Comparison of ENCODE assay signal across 8 mouse cellular contexts in genomic region chr10:81385603-81386306, GRCm38 (mm10). TPM values are rescaled to one million over a fixed set of nuclear protein-coding genes. Genes with fewer than 3 reads are reported as not detected.
DNase-seq lines count a peak whose midpoint lies in the region; ATAC-seq and TF ChIP-seq lines count a peak whose summit lies in the region.

No protein-coding gene starts in this region.

- TF ChIP-seq POLR2A in MEL (IDR thresholded peaks at IDR 0.05; ENCODE audit: control insufficient read depth in 1 of 2, insufficient read depth in 1 of 2, low read depth in 1 of 2, low read length in 2 of 2, poor library complexity in 1 of 2), result no peak

- peak overlapping the region; percentile 89 for H3K4me2 ChIP-seq in heart, embryonic 14.5 days (ENCODE audit: low read length)
- H3K4me2 ChIP-seq in forebrain, embryonic 16.5 days (ENCODE audit: low read length), result peak overlapping the region; percentile 88

- H3K9me3 ChIP-seq in heart, embryonic 14.5 days (ENCODE audit: control insufficient read depth, low read length), result no peaks in the 10 kb centered on the region
- no peaks in the 10 kb centered on the region for H3K9me3 ChIP-seq in MEL (replicated peaks; ENCODE audit: insufficient read depth, low read length)
- no peaks in the 10 kb centered on the region for H3K9me3 ChIP-seq in forebrain, embryonic 16.5 days (ENCODE audit: control insufficient read depth, low read length)
- H3K9me3 ChIP-seq in midbrain, embryonic 10.5 days (replicated peaks), result no peaks in the 10 kb centered on the region

- TF ChIP-seq RAD21 in MEL (IDR thresholded peaks at IDR 0.05; ENCODE audit: low read depth, low read length), result no peak

- H3K27me3 ChIP-seq in heart, embryonic 14.5 days (ENCODE audit: control insufficient read depth, insufficient read depth, low read length), result no peaks in the 10 kb centered on the region
- H3K27me3 ChIP-seq in MEL (ENCODE audit: control insufficient read depth in 1 of 2, insufficient read depth in 2 of 2, low read length in 2 of 2), result no peaks in the 10 kb centered on the region
- H3K27me3 ChIP-seq in forebrain, embryonic 16.5 days (replicated peaks; ENCODE audit: control insufficient read depth, insufficient read depth, low read length), result no peaks in the 10 kb centered on the region
- no peaks in the 10 kb centered on the region for H3K27me3 ChIP-seq in midbrain, embryonic 10.5 days (ENCODE audit: low read depth, poor library complexity, severe bottlenecking)

- no peak for TF ChIP-seq EP300 in MEL (IDR thresholded peaks at IDR 0.05; ENCODE audit: low read depth in 1 of 2, low read length in 2 of 2)

- H3K4me1 ChIP-seq in heart, embryonic 14.5 days (ENCODE audit: control insufficient read depth in 2 of 2, insufficient read depth in 2 of 2, low read length in 2 of 2), result peaks cover 16 to 29% of the 10 kb centered on the region in 2 experiments
- peaks cover 13 to 31% of the 10 kb centered on the region in 2 experiments for H3K4me1 ChIP-seq in MEL (ENCODE audit: control insufficient read depth in 1 of 2, insufficient read depth in 2 of 2, low read length in 2 of 2)
- H3K4me1 ChIP-seq in forebrain, embryonic 16.5 days (replicated peaks; ENCODE audit: control insufficient read depth, insufficient read depth, low read length), result peaks cover 12% of the 10 kb centered on the region
- H3K4me1 ChIP-seq in midbrain, embryonic 10.5 days, result peaks cover 39% of the 10 kb centered on the region

- H3K36me3 ChIP-seq in heart, embryonic 14.5 days (ENCODE audit: control insufficient read depth, insufficient read depth, low read length), result peaks cover 38% of the 10 kb centered on the region
- peaks cover 0 to 23% of the 10 kb centered on the region in 2 experiments; a peak in 2 of 4 replicates for H3K36me3 ChIP-seq in MEL (ENCODE audit: control insufficient read depth in 1 of 2, insufficient read depth in 2 of 2, low read length in 2 of 2)
- peaks cover 17% of the 10 kb centered on the region for H3K36me3 ChIP-seq in forebrain, embryonic 16.5 days (ENCODE audit: control insufficient read depth, insufficient read depth)
- peaks cover 44% of the 10 kb centered on the region for H3K36me3 ChIP-seq in midbrain, embryonic 10.5 days

- H3K4me3 ChIP-seq in heart, embryonic 14.5 days (ENCODE audit: control insufficient read depth in 1 of 2, insufficient read depth in 1 of 2, low read depth in 1 of 2, low read length in 2 of 2), result peak overlapping the region in 1 of 2 experiments; percentile 92; a peak in 1 of 4 replicates
- peak overlapping the region; percentile 85 to 90; a peak in 3 of 4 replicates for H3K4me3 ChIP-seq in MEL (ENCODE audit: control insufficient read depth in 1 of 2, insufficient read depth in 1 of 2, low read depth in 2 of 2, low read length in 2 of 2)
- no peak overlapping the region for H3K4me3 ChIP-seq in forebrain, embryonic 16.5 days (replicated peaks; ENCODE audit: low read length)
- peak overlapping the region; percentile 87 for H3K4me3 ChIP-seq in midbrain, embryonic 10.5 days

- H3K27ac ChIP-seq in heart, embryonic 14.5 days (replicated peaks in 1 of 2; ENCODE audit: control insufficient read depth in 1 of 2, insufficient read depth in 1 of 2, low read depth in 2 of 2, low read length in 2 of 2), result no peak overlapping the region
- no peak overlapping the region for H3K27ac ChIP-seq in MEL (ENCODE audit: control insufficient read depth, low read depth, low read length)
- H3K27ac ChIP-seq in forebrain, embryonic 16.5 days (ENCODE audit: low read length), result no peak overlapping the region
- 0 out of 2 replicates have a peak overlapping the region, but pooled peaks have one; percentile 89 for H3K27ac ChIP-seq in midbrain, embryonic 10.5 days (replicated peaks)

- DNase-seq in heart, postnatal 4 days, result no peak
- peak; percentile 35 for DNase-seq in MEL (ENCODE audit: low read depth, low spot score)
- no peak for DNase-seq in midbrain, embryonic 10.5 days (ENCODE audit: low spot score)
- DNase-seq in yolk sac, embryonic 10.5 days (ENCODE audit: low spot score), result no peak
- DNase-seq in lung, postnatal 4 days, result no peak

- TF ChIP-seq CTCF in MEL (IDR thresholded peaks at IDR 0.05 in 2 of 3, conservative IDR thresholded peaks at IDR 0.05 in 1 of 3; ENCODE audit: control insufficient read depth in 1 of 3, insufficient read depth in 1 of 3, low read depth in 2 of 3, low read length in 3 of 3, poor library complexity in 1 of 3, severe bottlenecking in 1 of 3), result no peak

- H3K9ac ChIP-seq in heart, embryonic 14.5 days (ENCODE audit: low read length), result no peak overlapping the region
- peak overlapping the region; percentile 89 for H3K9ac ChIP-seq in MEL (ENCODE audit: control insufficient read depth, low read depth, low read length, poor library complexity, severe bottlenecking)
- H3K9ac ChIP-seq in forebrain, embryonic 16.5 days (replicated peaks; ENCODE audit: low read depth, low read length), result no peak overlapping the region

- peaks cover 17% of the 10 kb centered on the region for H3K79me2 ChIP-seq in MEL (ENCODE audit: control insufficient read depth, insufficient read depth, low read length, poor library complexity)

- 80% methylated on average over 22 of the region's 22 CpGs for WGBS in heart, embryonic 14.5 days
- WGBS in forebrain, embryonic 16.5 days, result 89% methylated on average over 22 of the region's 22 CpGs
- 88% methylated on average over 22 of the region's 22 CpGs for whole genome bisulfite sequencing in midbrain, embryonic 10.5 days

- ATAC-seq in heart, embryonic 14.5 days (ENCODE audit: insufficient number of reproducible peaks, insufficient read depth, low FRiP score, low read depth), result no peak
- ATAC-seq in forebrain, embryonic 16.5 days, result no peak
- ATAC-seq in megakaryocyte progenitor cell, adult 5-6 weeks (replicated peaks; ENCODE audit: poor library complexity), result no peak

TF ChIP-seq in MEL, 35 proteins besides CTCF, POLR2A, EP300 and RAD21 (continues in another document):
- TF ChIP-seq MAZ (IDR thresholded peaks at IDR 0.05; ENCODE audit: low read depth, low read length) (no peak), SMC3 (IDR thresholded peaks at IDR 0.05; ENCODE audit: low read depth, low read length) (no peak)

RNA-seq across cellular contexts. Expression of gene Gm48551, which starts 1.5 kb away (rescaled TPM):
- 1.7 and 2.0 TPM in 2 replicates for polyA plus RNA-seq in heart, embryonic 14.5 days (2014; fragmentation: Nextera tagmentation; extraction: Ambion mirVana)
- under 1 TPM; 0.55 to 0.70 TPM for total RNA-seq in heart, postnatal 4 days (2021)
- 0.46 and 0.62 TPM in 2 replicates for total RNA-seq in MEL (2012; rRNA removed)
- 1 to 10 TPM in 1 of 2 experiments, not detected in 1; 2.6 TPM for polyA plus RNA-seq in MEL (2012; ENCODE audit: insufficient read depth in 1 of 2, insufficient read length in 2 of 2, low read depth in 1 of 2, low replicate concordance in 2 of 2, missing spikeins in 1 of 2)
- polyA plus RNA-seq in forebrain, embryonic 16.5 days (2015; fragmentation: Nextera tagmentation; extraction: Ambion mirVana), result 6.2 and 8.8 TPM in 2 replicates
- 2.9 and 3.4 TPM in 2 replicates for polyA plus RNA-seq in midbrain, embryonic 10.5 days (2016; fragmentation: Nextera tagmentation; extraction: Ambion mirVana)
- 2.6 and 3.0 TPM in 2 replicates for total RNA-seq in megakaryocyte progenitor cell, adult 5-6 weeks (2015)
- 0.62 and 1.7 TPM in 2 replicates for total RNA-seq in megakaryocyte progenitor cell, adult 5-6 weeks (2017)

RNA-seq across cellular contexts. Expression of gene Dohh, which starts 1.5 kb away (rescaled TPM):
- polyA plus RNA-seq in heart, embryonic 14.5 days (2014; fragmentation: Nextera tagmentation; extraction: Ambion mirVana), result 52.6 and 53.5 TPM in 2 replicates
- total RNA-seq in heart, postnatal 4 days (2021), result 10 to 100 TPM; 52.9 to 55.9 TPM
- total RNA-seq in MEL (2012; rRNA removed), result 153 and 157 TPM in 2 replicates
- 100 to 1,000 TPM in 1 of 2 experiments, not detected in 1; 145 TPM for polyA plus RNA-seq in MEL (2012; ENCODE audit: insufficient read depth in 1 of 2, insufficient read length in 2 of 2, low read depth in 1 of 2, low replicate concordance in 2 of 2, missing spikeins in 1 of 2)
- polyA plus RNA-seq in forebrain, embryonic 16.5 days (2015; fragmentation: Nextera tagmentation; extraction: Ambion mirVana), result 86.0 and 91.0 TPM in 2 replicates
- 93.4 and 98.7 TPM in 2 replicates for polyA plus RNA-seq in midbrain, embryonic 10.5 days (2016; fragmentation: Nextera tagmentation; extraction: Ambion mirVana)
- total RNA-seq in megakaryocyte progenitor cell, adult 5-6 weeks (2015), result 9.3 and 13.7 TPM in 2 replicates
- 36.5 and 52.5 TPM in 2 replicates for total RNA-seq in megakaryocyte progenitor cell, adult 5-6 weeks (2017)

RNA-seq across cellular contexts. Expression of gene Gm48552, which starts 3.0 kb away (rescaled TPM):
- 1.0 TPM in 2 replicates for polyA plus RNA-seq in heart, embryonic 14.5 days (2014; fragmentation: Nextera tagmentation; extraction: Ambion mirVana)
- total RNA-seq in heart, postnatal 4 days (2021), result under 1 TPM; 0.72 to 0.98 TPM
- total RNA-seq in MEL (2012; rRNA removed), result 0.49 and 0.89 TPM in 2 replicates
- polyA plus RNA-seq in MEL (2012; ENCODE audit: insufficient read depth in 1 of 2, insufficient read length in 2 of 2, low read depth in 1 of 2, low replicate concordance in 2 of 2, missing spikeins in 1 of 2), result 1 to 10 TPM in 1 of 2 experiments, not detected in 1; 1.2 TPM
- 1.0 and 2.2 TPM in 2 replicates for polyA plus RNA-seq in forebrain, embryonic 16.5 days (2015; fragmentation: Nextera tagmentation; extraction: Ambion mirVana)
- 1.7 and 2.9 TPM in 2 replicates for polyA plus RNA-seq in midbrain, embryonic 10.5 days (2016; fragmentation: Nextera tagmentation; extraction: Ambion mirVana)
- total RNA-seq in megakaryocyte progenitor cell, adult 5-6 weeks (2015), result not detected in 2 replicates
- total RNA-seq in megakaryocyte progenitor cell, adult 5-6 weeks (2017), result 0.46 TPM in 1 of 2 replicates, not detected in the other

RNA-seq across cellular contexts. Expression of gene Smim24, which starts 7.1 kb away (rescaled TPM):
- polyA plus RNA-seq in heart, embryonic 14.5 days (2014; fragmentation: Nextera tagmentation; extraction: Ambion mirVana), result 3.8 and 4.7 TPM in 2 replicates
- total RNA-seq in heart, postnatal 4 days (2021), result 1 to 10 TPM; 1.9 to 2.4 TPM
- 6.5 and 6.7 TPM in 2 replicates for total RNA-seq in MEL (2012; rRNA removed)
- polyA plus RNA-seq in MEL (2012; ENCODE audit: insufficient read depth in 1 of 2, insufficient read length in 2 of 2, low read depth in 1 of 2, low replicate concordance in 2 of 2, missing spikeins in 1 of 2), result 10 to 100 TPM in 1 of 2 experiments, not detected in 1; 29.5 TPM
- polyA plus RNA-seq in forebrain, embryonic 16.5 days (2015; fragmentation: Nextera tagmentation; extraction: Ambion mirVana), result 1.2 and 1.8 TPM in 2 replicates
- polyA plus RNA-seq in midbrain, embryonic 10.5 days (2016; fragmentation: Nextera tagmentation; extraction: Ambion mirVana), result 1.7 and 2.3 TPM in 2 replicates
- 31.0 and 31.4 TPM in 2 replicates for total RNA-seq in megakaryocyte progenitor cell, adult 5-6 weeks (2015)
- total RNA-seq in megakaryocyte progenitor cell, adult 5-6 weeks (2017), result 7.5 and 17.1 TPM in 2 replicates

RNA-seq across cellular contexts. Expression of gene Fzr1, which starts 7.4 kb away (rescaled TPM):
- polyA plus RNA-seq in heart, embryonic 14.5 days (2014; fragmentation: Nextera tagmentation; extraction: Ambion mirVana), result 64.6 and 67.0 TPM in 2 replicates
- 10 to 100 TPM; 55.4 to 56.8 TPM for total RNA-seq in heart, postnatal 4 days (2021)
- 20.7 and 24.7 TPM in 2 replicates for total RNA-seq in MEL (2012; rRNA removed)
- polyA plus RNA-seq in MEL (2012; ENCODE audit: insufficient read depth in 1 of 2, insufficient read length in 2 of 2, low read depth in 1 of 2, low replicate concordance in 2 of 2, missing spikeins in 1 of 2), result 100 to 1,000 TPM in 1 of 2 experiments, not detected in 1; 115 TPM
- 121 and 133 TPM in 2 replicates for polyA plus RNA-seq in forebrain, embryonic 16.5 days (2015; fragmentation: Nextera tagmentation; extraction: Ambion mirVana)
- polyA plus RNA-seq in midbrain, embryonic 10.5 days (2016; fragmentation: Nextera tagmentation; extraction: Ambion mirVana), result 138 and 146 TPM in 2 replicates
- 17.1 and 21.7 TPM in 2 replicates for total RNA-seq in megakaryocyte progenitor cell, adult 5-6 weeks (2015)
- total RNA-seq in megakaryocyte progenitor cell, adult 5-6 weeks (2017), result 17.3 and 17.8 TPM in 2 replicates
